Mouse (Mus musculus) ovary, postnatal 14 days (tissue): ENCODE measurements around the gene Efcab12.
"Not testable (repeated sequence)": the region's sequence is repeated elsewhere in the genome, so short reads cannot be mapped to it uniquely, and the experiment has no call there.

Source experiments
- DNase-seq: peaks from one replicate; pipeline ENCODE4 v3.0.0; 2022; ENCODE audit warnings: low spot score

Efcab12 gene

DNA sequence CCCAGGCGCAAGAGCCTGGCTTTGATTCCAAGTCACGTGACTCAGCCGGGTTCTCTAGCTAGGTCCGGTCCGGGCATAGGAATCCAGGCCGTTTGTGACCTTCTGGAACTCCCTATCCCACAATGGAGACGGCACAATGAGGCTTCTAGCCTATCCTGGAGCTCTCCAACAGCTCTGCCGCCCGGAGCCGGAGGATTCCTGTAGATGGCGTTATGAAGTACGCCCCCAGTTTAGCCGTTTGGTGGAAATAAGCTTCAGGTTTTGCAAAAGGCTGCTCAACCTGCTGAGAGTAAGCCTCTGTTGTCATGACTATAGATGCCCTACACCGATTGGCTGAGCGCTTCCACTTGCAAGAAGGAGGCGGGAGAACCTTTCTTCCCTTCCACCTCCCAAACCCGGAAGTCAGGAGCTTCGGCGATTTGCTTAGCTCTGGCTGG lies at the start of gene Efcab12:
Gene Efcab12, minus strand, starts transcription at position 252 of the 437 bp plus-strand sequence.
- DNase-seq: peak; percentile 46

DNA sequence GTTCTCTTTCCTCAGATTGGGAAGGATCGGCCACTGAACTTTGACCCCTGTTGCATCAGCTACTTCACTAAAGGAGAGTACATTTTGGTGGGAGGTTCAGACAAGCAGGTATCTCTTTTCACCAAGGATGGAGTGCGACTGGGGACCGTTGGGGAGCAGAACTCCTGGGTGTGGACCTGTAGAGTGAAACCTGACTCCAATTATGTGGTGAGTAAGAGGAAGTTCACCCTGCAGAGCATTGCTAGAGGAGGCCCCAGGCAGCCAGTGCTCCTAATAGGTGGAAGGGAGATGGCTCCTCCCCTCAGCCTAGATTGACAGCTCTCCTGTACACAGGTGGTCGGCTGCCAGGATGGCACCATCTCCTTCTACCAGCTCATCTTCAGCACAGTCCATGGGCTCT lies 48.7 kb upstream of the Efcab12 start:
- no peak for DNase-seq

GRCm38 (mm10) chr6:115884018-115884417 lies 45.8 kb upstream of the Efcab12 start:
- DNase-seq: no peak

GRCm38 (mm10) chr6:115880751-115881150 lies 42.5 kb upstream of the Efcab12 start:
- no peak for DNase-seq

- DNase-seq: no peak
Measured at GRCm38 (mm10) chr6:115879736-115880135, 41.5 kb upstream of the Efcab12 start.

DNA sequence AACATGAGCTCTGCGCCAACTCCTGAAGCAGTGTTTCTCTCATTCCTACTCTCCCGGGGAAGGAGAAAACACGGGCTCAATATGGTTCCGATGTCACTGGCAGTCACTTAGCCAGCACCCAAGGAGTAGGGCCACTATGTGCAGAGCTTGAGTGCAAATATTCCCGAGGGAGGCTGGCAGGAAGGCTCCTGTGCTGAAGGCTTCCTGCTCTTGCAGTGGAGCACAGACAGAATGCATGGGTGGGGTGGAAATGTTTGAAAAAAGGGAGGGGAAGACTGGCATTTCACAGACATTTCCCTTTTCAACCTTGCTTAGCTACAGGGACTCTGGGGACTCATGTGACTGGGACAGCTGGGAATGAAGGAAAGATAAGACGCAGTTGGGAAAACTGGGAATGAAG lies 40.5 kb upstream of the Efcab12 start:
- no peak for DNase-seq

- DNase-seq: no peak
Measured at GRCm38 (mm10) chr6:115877239-115877638, 39.0 kb upstream of the Efcab12 start.

GRCm38 (mm10) chr6:115871318-115871717 lies 33.1 kb upstream of the Efcab12 start:
- not testable (repeated sequence) for DNase-seq

- not testable (repeated sequence) for DNase-seq
Measured at GRCm38 (mm10) chr6:115867157-115867556, 28.9 kb upstream of the Efcab12 start.

DNA sequence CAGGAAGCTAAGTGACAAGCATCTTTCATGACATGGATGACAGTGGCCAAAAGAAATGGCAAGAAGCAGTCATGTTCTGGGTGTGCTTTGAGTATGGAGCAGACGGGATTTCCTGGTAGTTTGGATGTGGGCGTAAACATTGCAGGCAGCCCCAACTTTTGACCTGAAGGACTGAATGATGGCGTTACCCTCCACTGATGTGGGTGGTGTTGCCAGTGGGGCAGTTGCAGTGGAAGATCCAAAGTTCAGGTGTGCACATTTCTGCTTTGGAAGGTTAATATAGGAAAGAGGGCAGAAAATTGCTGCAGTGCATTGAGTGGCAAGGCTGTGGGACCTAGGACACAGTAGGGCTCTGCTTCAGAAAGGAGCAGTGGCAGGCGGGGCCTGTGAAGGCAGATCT lies 27.0 kb upstream of the Efcab12 start:
- DNase-seq: no peak

DNA sequence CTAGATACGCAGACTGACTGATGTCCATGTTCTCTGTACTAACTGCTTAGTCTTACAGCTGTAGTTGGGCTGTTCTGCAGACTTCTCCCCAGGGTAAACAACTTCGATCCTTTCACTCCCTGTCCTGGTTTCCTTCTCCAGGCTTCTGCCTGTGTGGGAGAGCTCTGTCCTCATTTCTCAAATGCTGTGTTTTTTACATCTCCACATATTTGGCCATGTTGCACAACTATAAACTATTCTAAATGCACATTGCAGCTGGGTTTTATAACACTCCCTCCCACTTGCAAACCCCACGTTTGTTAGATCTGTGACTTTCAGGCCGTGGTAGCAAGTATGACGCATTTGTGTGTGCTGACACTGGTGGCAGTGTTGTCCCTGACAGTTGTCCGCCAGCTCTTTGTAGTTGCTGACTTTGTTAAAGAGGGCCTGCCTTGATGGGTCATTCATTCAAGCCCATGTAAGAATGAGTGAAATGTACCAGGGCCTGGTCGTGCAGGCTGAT lies 25.2 kb upstream of the Efcab12 start:
- DNase-seq: no peak

DNA sequence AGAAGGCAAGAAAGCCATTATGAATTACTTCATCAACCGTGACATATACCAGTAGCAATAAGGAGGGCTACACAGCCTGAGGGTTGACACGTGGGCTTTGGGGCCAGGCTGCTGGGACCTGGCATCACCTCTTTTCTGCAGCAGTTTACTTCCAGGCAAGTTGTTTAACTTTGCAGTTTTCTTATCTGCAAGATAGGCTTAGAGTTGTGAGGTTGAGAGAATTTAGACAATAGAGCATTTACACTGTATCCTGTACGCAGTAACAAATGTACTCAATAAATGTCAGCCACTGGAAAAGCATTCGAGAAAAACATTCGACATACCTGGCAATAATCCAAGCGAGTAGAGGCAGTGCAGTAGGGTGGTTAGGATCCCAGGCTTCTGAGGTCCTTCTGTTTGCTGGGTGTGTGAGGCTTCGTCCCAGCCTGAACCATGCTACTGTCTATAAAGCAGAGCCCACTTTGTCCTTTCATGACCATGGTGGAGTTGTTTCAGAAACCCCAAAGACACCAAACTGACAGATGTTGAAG lies 21.9 kb upstream of the Efcab12 start:
- DNase-seq: no peak

GRCm38 (mm10) chr6:115859258-115859657 lies 21.0 kb upstream of the Efcab12 start:
- no peak for DNase-seq

DNA sequence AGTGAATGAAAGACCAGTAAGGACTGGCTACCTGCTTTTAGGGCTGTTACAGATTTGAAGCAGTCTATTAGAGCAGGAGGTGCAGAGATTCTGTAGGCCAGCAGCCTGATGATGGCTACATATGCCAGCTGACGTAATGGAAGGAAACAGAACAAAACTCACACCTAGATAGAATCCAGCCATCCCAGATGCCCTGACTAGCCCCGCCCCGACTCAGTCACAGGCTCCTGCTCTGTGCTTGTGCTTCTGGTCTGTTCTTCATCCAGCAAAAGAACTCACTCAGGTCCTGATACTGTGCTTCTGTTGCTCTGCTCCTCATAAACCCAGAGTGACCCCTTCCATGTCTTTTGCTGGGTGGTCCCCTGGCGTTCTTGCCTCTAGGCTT lies 18.1 kb upstream of the Efcab12 start:
- no peak for DNase-seq

- DNase-seq: no peak
Measured at GRCm38 (mm10) chr6:115855733-115856360, 17.6 kb upstream of the Efcab12 start.

DNA sequence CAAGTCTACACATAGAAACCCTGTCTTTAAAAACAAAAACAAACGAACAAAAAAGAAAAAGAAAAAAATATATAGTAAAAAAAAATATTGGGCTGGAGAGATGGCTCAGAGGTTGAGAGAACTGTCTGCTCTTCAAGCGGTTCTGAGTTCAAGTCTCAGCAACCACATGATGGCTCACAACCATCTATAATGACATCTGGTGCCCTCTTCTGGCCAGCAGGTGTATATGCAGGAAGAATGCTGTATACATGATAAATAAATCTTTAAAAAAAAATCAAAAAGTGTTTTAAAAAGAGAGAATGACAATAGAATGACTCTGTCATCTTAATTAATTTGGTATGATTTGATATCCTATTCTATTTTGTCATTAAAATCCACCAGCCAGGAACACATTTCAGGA lies 16.2 kb upstream of the Efcab12 start:
- no peak for DNase-seq

- no peak for DNase-seq
Measured at GRCm38 (mm10) chr6:115853985-115854384, 15.8 kb upstream of the Efcab12 start.

DNA sequence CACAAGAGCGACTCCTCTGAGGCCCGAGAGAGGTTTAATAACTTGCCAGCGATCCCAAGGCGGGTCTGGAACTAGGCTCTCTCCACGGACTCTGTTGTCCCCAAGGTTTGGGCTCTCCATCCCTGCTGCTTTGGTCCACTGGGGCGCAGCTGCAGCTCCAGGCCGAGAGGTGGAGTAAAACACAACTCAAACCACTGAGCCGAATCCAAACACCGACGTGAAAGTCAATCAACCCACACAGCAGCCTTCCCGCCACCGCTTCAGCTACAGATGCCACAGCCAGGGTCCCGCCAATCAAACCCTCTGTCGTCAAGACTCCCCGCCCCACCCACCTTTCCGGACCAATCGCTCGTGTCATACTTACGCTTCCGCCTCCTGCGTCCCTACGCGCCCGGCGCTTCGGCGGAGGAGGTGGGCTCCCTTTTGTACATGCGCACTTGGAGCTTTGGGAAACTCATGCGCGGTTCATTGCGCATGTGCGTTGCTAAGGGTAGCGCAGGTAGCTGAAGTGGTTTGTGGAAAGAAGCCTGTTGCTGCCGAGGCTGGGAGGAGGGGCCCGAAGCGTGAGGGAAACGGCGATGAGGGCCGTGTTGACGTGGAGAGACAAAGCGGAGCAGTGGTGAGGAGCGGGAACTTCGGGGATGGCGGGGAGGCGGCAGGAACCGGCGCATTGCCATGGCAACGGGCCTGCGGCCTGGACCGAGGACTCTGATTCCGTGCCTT lies 15.0 kb upstream of the Efcab12 start, which contains the start of the genes Mbd4 and Ift122:
Gene Mbd4, minus strand, starts transcription at position 281 of the 723 bp plus-strand sequence.
Gene Ift122, plus strand, starts transcription at position 380 of the 723 bp plus-strand sequence.
- DNase-seq: peak; percentile 92

DNA sequence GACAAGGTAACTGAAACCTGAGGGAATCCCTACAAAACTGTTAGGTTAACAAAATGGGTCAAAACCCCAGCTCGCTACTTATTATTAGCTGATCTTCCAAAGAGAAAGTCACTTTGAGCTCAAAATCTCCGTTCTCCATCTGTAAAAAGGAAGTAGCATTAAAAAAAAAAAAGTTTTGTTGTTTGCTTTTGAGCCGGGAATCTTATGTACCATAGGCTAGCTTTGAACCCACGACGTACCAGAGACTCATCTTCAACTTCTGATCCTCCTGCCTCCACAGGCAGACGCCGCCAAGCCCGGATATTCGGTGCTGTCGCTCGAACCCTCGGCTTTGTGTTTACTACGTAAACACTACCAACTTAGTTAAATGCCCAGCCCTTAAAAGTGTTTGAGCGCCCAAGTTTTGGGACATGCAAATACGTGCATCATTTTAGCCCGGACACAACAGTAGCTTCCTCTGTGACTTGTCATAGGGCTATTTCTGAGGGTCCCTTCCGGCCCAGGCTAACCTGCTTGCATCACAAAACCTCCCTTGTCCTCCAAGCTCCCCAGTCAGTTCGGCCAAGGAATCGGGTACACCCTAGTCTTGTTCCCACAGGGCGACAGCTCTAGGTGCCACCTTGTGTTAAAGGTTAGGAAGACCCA lies 14.4 kb upstream of the Efcab12 start:
- no peak for DNase-seq

DNA sequence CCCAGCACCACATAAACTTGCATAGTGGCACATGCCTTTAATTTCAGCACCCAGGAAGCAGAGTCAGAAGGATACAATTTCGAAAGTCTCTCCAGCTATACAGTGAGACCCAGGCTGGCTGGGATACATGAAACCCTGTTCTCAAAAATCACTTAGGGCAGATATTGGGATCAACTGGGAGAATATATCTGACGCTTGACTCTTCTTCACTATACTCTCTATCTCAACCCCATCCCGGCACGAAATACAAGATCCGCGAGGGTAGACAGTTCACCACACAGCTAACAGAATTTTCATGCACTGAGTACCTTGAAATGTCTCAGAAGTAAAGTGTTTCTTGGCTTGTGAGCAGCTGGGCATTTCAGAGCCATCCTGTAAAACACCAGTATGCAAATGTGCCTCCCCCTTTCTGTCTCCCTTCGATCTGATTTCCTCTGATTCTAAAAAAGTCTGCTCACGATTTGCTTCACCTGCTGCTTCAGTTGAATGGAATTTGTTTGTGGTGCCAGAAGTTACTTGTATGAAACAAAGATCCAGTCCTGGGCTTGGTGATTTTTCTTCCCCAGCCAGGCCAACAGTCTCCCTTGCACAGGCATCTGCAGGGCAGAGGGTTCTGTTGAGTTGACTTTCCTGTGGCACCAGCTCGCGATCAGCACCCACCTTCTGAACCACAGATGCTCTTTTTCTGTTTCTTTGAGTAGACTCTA lies 10.5 kb upstream of the Efcab12 start:
- no peak for DNase-seq

DNA sequence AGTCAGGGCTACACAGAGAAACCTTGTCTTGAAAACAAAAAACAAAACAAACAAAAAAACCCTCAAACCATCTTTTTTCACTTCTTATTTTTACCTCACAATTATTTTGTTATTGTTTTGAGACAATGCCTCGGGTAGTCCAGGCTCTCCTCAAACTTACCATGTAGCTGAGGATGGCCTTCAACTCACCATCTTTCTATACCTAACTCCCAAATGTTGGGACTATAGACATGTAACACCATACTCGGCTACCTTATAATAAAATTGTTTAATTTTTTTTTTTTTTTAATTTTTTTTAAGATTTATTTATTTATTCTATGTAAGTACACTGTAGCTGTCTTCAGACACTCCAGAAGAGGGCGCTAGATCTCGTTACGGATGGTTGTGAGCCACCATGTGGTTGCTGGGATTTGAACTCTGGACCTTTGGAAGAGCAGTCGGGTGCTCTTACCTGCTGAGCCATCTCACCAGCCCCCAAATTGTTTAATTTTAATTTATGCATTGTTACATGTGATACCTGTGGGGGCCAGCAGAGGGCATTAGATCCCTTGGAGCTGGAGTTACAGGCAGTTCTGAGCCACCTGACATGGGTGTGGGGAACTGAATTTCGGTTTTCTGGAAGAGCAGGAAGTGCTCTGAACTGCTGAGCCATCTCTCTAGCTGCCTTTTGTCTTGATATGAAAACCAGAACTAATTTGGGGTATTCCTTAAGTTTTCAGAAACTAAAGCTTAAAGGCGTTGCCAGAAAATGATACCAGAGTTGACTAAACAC lies 8.6 kb upstream of the Efcab12 start:
- DNase-seq: peak; percentile 49
